Mouse (Mus musculus) bone marrow, adult 2 months (tissue): ENCODE data around the gene Slc7a7.

ENCODE experiments used
- CTCF ChIP-seq: fragments of 200-500 bp; IDR thresholded peaks from 2 replicates; pipeline ENCODE4 v1.5.1; 2011; ENCODE audit warnings: low read length, control low read depth; ENCODE audit not compliant: control insufficient read depth, insufficient read depth
- POLR2A ChIP-seq: fragments of 200-500 bp; IDR thresholded peaks from 2 replicates; pipeline ENCODE4 v1.6.1; 2011; ENCODE audit warnings: low read depth, mild to moderate bottlenecking, control low read depth, low read length, borderline replicate concordance; ENCODE audit not compliant: control insufficient read depth

DNA sequence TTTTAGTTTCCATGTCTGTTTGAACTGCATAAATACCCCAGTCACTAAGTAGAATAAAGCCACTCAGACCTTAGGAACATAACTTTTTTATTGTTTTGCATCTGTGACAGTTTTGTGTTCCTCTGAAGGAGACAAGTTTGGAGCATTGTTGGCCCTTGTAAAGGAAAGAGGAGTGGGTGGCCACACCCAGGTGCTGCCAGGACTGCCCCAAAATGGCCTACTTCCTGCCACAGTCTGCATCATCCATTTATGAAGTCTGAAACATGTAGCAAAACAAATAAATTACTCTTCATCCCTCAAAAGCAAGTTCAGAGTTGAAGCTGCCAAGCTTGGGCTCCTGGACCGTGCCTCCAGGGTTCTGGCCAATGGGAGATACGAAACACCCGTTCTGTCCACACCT is 48.2 kb downstream of the Slc7a7 start:
- TF ChIP-seq CTCF (no peak), POLR2A (no peak)
